Mouse (Mus musculus): Measurements from ENCODE around the gene Gm9513.

DNA sequence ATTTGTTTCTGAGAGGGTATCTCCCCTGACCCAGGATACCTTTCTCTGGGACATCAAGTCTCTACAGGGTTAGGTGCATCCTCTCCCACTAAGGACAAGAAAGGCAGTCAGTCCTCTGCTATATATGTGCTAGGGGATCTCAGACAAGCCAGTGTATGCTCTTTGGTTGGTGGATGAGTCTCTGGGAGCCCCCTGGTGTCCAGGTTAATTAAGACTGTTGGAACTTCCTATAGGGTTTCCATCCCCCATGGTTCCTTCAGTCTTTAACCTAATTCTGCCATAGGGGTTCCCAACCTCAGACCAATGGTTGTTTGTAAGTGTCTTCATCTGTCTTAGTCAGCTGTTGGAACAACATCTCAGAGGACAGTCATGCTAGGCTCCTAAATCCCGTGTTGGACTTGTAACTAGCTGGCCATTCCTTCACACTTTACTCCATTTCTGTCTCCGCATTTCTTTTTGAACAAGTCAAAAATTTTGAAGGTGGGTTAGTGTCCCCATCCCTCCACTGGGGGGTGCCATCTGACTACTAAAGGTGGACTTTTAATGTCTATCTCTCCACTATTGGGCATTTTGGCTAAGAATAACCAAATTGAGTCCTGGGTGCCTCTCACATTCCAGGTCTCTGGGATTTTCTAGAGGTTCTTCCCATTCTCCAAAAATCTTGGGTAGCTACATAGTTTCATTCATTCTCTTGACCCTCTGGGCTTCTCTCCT, 40.2 kb upstream of the Gm9513 start:
- TF ChIP-seq CTCF (IDR thresholded peaks at IDR 0.05; ENCODE audit: borderline replicate concordance, control insufficient read depth, extremely low read depth, insufficient read depth, low read length, poor library complexity) (no peak), POLR2A (IDR thresholded peaks at IDR 0.05; ENCODE audit: control insufficient read depth, extremely low read depth, insufficient read depth, low read length, poor library complexity) (no peak)

All from thymus, adult 2 months (tissue).